Mouse (Mus musculus): ENCODE measurements around the gene Traip.

Gene Traip

GRCm38 (mm10) chr9:107971690-107972541 lies 22.0 kb downstream of the Traip start:
- peak; percentile 66 for DNase-seq (ENCODE audit: low read depth, low spot score)

- DNase-seq (ENCODE audit: low read depth, low spot score) = no peak
Measured at GRCm38 (mm10) chr9:107974491-107975171, 24.7 kb downstream of the Traip start.

GRCm38 (mm10) chr9:107975399-107976386 lies 25.8 kb downstream of the Traip start, which contains the start of gene Uba7:
TSS of gene Uba7 (plus strand) at chr9:107975505.
- DNase-seq (ENCODE audit: low read depth, low spot score) = peak; percentile 65

- no peak for DNase-seq (ENCODE audit: low read depth, low spot score)
Measured at GRCm38 (mm10) chr9:107978815-107979214, 28.9 kb downstream of the Traip start.

- no peak for DNase-seq (ENCODE audit: low read depth, low spot score)
Measured at GRCm38 (mm10) chr9:107981684-107982605, 32.0 kb downstream of the Traip start.

GRCm38 (mm10) chr9:107982681-107983346 lies 32.9 kb downstream of the Traip start, which contains the start of gene Gm20661:
TSS of gene Gm20661 (plus strand) at chr9:107983058.
- peak; percentile 77 for DNase-seq (ENCODE audit: low read depth, low spot score)

GRCm38 (mm10) chr9:107983421-107983890 lies 33.5 kb downstream of the Traip start:
- peak; percentile 79 for DNase-seq (ENCODE audit: low read depth, low spot score)

- no peak for DNase-seq (ENCODE audit: low read depth, low spot score)
Measured at GRCm38 (mm10) chr9:107984052-107984753, 34.3 kb downstream of the Traip start.

GRCm38 (mm10) chr9:107984754-107985055 lies 34.8 kb downstream of the Traip start:
- DNase-seq (ENCODE audit: low read depth, low spot score) = no peak

- peak; percentile 75 for DNase-seq (ENCODE audit: low read depth, low spot score)
Measured at GRCm38 (mm10) chr9:107985131-107986119, 35.5 kb downstream of the Traip start, which contains the start of gene Inka1. TSS of gene Inka1 (minus strand) at chr9:107985879.

GRCm38 (mm10) chr9:107986376-107986775 lies 36.4 kb downstream of the Traip start:
- peak; percentile 63 for DNase-seq (ENCODE audit: low read depth, low spot score)

- no peak for DNase-seq (ENCODE audit: low read depth, low spot score)
Measured at GRCm38 (mm10) chr9:107987950-107988349, 38.0 kb downstream of the Traip start.

GRCm38 (mm10) chr9:107992197-107992596 lies 42.3 kb downstream of the Traip start, which contains the start of gene Cdhr4:
TSS of gene Cdhr4 (plus strand) at chr9:107992497.
- DNase-seq (ENCODE audit: low read depth, low spot score) = no peak

GRCm38 (mm10) chr9:107993013-107993412 lies 43.1 kb downstream of the Traip start:
- no peak for DNase-seq (ENCODE audit: low read depth, low spot score)

- DNase-seq (ENCODE audit: low read depth, low spot score) = no peak
Measured at GRCm38 (mm10) chr9:107994464-107994863, 44.5 kb downstream of the Traip start.

GRCm38 (mm10) chr9:107995513-107995912 lies 45.6 kb downstream of the Traip start:
- DNase-seq (ENCODE audit: low read depth, low spot score) = no peak

- DNase-seq (ENCODE audit: low read depth, low spot score) = no peak
Measured at GRCm38 (mm10) chr9:107996049-107996448, 46.1 kb downstream of the Traip start, which contains the start of gene Gm20662. TSS of gene Gm20662 (plus strand) at chr9:107996349.
